Mouse (Mus musculus) CD8-positive naive resting alpha-beta T cell, adult 2 months (primary cell): ENCODE results near the gene Stip1.
"Not testable (repeated sequence)": the region's sequence is repeated elsewhere in the genome, so short reads cannot be mapped to it uniquely, and the experiment has no call there.

Experiments
- DNase-seq, 2 experiments: peaks; one replicate each; pipeline ENCODE4 v3.0.0; 2022; ENCODE audit warnings: low read depth in 2 of 2, low spot score in 2 of 2

The Stip1 gene

GRCm38 (mm10) chr19:7039841-7040636 is at the start of gene Stip1:
Gene Stip1 (minus strand): TSS chr19:7039967.
- peak; percentile 96 to 98 for DNase-seq

GRCm38 (mm10) chr19:7089050-7089449 is 49.3 kb upstream of the Stip1 start:
- DNase-seq = no peak

GRCm38 (mm10) chr19:7088558-7088957 is 48.8 kb upstream of the Stip1 start:
- DNase-seq = no peak

GRCm38 (mm10) chr19:7084734-7085133 is 45.0 kb upstream of the Stip1 start:
- DNase-seq = no peak

- no peak for DNase-seq
Measured at GRCm38 (mm10) chr19:7083035-7083794, 43.4 kb upstream of the Stip1 start.

GRCm38 (mm10) chr19:7081516-7082266 is 41.9 kb upstream of the Stip1 start:
- DNase-seq = no peak

GRCm38 (mm10) chr19:7078271-7078670 is 38.5 kb upstream of the Stip1 start:
- DNase-seq = no peak

- DNase-seq = no peak
Measured at GRCm38 (mm10) chr19:7077666-7078065, 37.9 kb upstream of the Stip1 start.

GRCm38 (mm10) chr19:7075336-7075735 is 35.6 kb upstream of the Stip1 start:
- DNase-seq = not testable (repeated sequence)

- DNase-seq = no peak
Measured at GRCm38 (mm10) chr19:7073997-7074781, 34.4 kb upstream of the Stip1 start.

GRCm38 (mm10) chr19:7072221-7072620 is 32.5 kb upstream of the Stip1 start:
- DNase-seq = no peak

GRCm38 (mm10) chr19:7070775-7071174 is 31.0 kb upstream of the Stip1 start:
- DNase-seq = no peak

- no peak for DNase-seq
Measured at GRCm38 (mm10) chr19:7069781-7070763, 30.3 kb upstream of the Stip1 start.

GRCm38 (mm10) chr19:7068661-7069531 is 29.1 kb upstream of the Stip1 start:
- DNase-seq = no peak

GRCm38 (mm10) chr19:7068136-7068535 is 28.4 kb upstream of the Stip1 start:
- peak; percentile 70 to 75 for DNase-seq

- DNase-seq = peak in 1 of 2 experiments; percentile 5
Measured at GRCm38 (mm10) chr19:7067344-7068050, 27.7 kb upstream of the Stip1 start.

GRCm38 (mm10) chr19:7066828-7067342 is 27.1 kb upstream of the Stip1 start:
- DNase-seq = no peak
